Mouse (Mus musculus): ENCODE results near the gene Ddi2.

Ddi2 gene

GRCm38 (mm10) chr4:141651944-141652343, 71.3 kb downstream of the Ddi2 start:
- DNase-seq, result no peak

GRCm38 (mm10) chr4:141651286-141651685, 71.9 kb downstream of the Ddi2 start:
- no peak for DNase-seq

GRCm38 (mm10) chr4:141649244-141649643, 74.0 kb downstream of the Ddi2 start:
- no peak for DNase-seq

GRCm38 (mm10) chr4:141648262-141648661, 75.0 kb downstream of the Ddi2 start:
- DNase-seq, result no peak

- no peak for DNase-seq
Observed at GRCm38 (mm10) chr4:141647187-141647586, 76.0 kb downstream of the Ddi2 start.

- no peak for DNase-seq
Observed at GRCm38 (mm10) chr4:141645988-141646387, 77.2 kb downstream of the Ddi2 start.

- peak; percentile 74 for DNase-seq
Observed at GRCm38 (mm10) chr4:141643118-141643855, 79.9 kb downstream of the Ddi2 start.

- no peak for DNase-seq
Observed at GRCm38 (mm10) chr4:141641961-141642811, 81.0 kb downstream of the Ddi2 start.

- DNase-seq, result no peak
Observed at GRCm38 (mm10) chr4:141641353-141641771, 81.9 kb downstream of the Ddi2 start.

GRCm38 (mm10) chr4:141639474-141639873, 83.7 kb downstream of the Ddi2 start:
- no peak for DNase-seq

- no peak for DNase-seq
Observed at GRCm38 (mm10) chr4:141636693-141637092, 86.5 kb downstream of the Ddi2 start.

GRCm38 (mm10) chr4:141635991-141636390, 87.2 kb downstream of the Ddi2 start:
- DNase-seq, result no peak

GRCm38 (mm10) chr4:141632111-141632873, 90.9 kb downstream of the Ddi2 start:
- no peak for DNase-seq

- no peak for DNase-seq
Observed at GRCm38 (mm10) chr4:141631250-141631649, 92.0 kb downstream of the Ddi2 start.

GRCm38 (mm10) chr4:141630021-141630420, 93.2 kb downstream of the Ddi2 start:
- DNase-seq, result no peak

GRCm38 (mm10) chr4:141628661-141629060, 94.6 kb downstream of the Ddi2 start:
- no peak for DNase-seq
